Mouse (Mus musculus): ENCODE measurements at regions not wholly inside any gene's neighbourhood (a gene's known extent, or its start where the extent isn't known, plus 50 kb on each side); places are given as distances from the start of the nearest gene placed in this dataset.
"Not testable (repeated sequence)": the region's sequence is repeated elsewhere in the genome, so short reads cannot be mapped to it uniquely, and the experiment has no call there.

DNA sequence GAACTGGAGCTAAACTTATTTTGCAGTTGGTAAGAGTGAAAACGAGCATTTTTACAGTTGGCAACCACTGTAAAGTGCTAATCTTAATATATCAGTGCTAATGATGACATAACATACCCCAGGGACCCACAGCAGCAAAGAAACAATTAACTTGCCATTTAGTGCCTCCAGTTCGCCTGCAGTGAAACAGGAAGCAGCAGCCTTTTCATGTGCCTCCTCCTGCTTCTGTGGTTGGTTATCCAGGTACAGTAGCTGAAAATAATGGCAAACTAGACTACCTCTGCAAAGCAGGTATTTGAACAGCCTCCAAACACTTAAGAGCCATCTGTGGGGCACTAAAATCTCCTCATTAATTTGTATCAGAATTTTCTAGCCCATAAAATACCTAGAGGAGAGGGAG, 584.8 kb upstream of the Pfkp start:
- Histone ChIP-seq H3K27ac (ENCODE audit: low read length) (no peak overlapping the region), H3K9me3 (replicated peaks; ENCODE audit: control insufficient read depth, low read length) (no peaks in the 10 kb centered on the region), H3K4me2 (ENCODE audit: low read depth, low read length) (no peak overlapping the region), H3K4me3 (replicated peaks; ENCODE audit: low read length) (no peak overlapping the region), H3K27me3 (ENCODE audit: control insufficient read depth, insufficient read depth, low read length) (no peaks in the 10 kb centered on the region), H3K4me1 (ENCODE audit: control insufficient read depth, insufficient read depth, low read length) (no peaks in the 10 kb centered on the region), H3K36me3 (ENCODE audit: control insufficient read depth, insufficient read depth, low read length) (no peaks in the 10 kb centered on the region), H3K9ac (ENCODE audit: low read length) (no peak overlapping the region)
- no peak for ATAC-seq (ENCODE audit: insufficient read depth, low FRiP score)
- WGBS, result 42% methylated on average over 2 of the region's 2 CpGs

DNA sequence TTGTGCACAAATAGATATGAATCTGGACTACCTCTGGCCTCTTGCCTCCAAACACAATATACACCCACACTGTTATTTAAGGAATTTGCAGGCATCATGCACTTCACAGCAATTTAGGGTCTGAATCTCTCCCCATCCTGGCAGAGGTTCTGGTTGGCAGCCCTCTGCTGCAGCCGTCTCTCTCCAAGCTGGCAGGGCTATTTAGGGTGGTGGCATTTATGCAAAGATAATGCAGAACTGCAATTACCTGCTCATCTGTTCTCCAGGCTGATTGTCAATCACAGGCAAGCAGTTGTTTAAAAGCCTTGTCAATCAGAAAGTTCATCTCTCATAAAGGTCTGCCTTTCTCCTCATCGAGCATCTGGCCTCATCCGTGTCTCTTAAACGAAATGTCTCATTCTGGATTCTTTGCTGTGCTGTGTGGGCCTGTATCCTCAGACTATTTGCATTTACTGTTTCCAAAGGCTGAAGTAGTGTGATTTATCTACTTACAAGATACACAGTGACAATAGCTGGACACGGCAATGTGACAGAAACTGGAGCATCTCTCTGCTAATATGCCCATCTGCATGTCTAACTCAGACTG, 558.1 kb upstream of the Pfkp start:
- Histone ChIP-seq H3K4me2 (ENCODE audit: low read depth, low read length) (no peak overlapping the region), H3K4me3 (replicated peaks; ENCODE audit: low read length) (no peak overlapping the region), H3K4me1 (ENCODE audit: control insufficient read depth, insufficient read depth, low read length) (no peaks in the 10 kb centered on the region), H3K36me3 (ENCODE audit: control insufficient read depth, insufficient read depth, low read length) (no peaks in the 10 kb centered on the region), H3K27ac (ENCODE audit: low read length) (no peak overlapping the region), H3K9ac (ENCODE audit: low read length) (no peak overlapping the region), H3K27me3 (ENCODE audit: control insufficient read depth, insufficient read depth, low read length) (no peaks in the 10 kb centered on the region), H3K9me3 (replicated peaks; ENCODE audit: control insufficient read depth, low read length) (no peaks in the 10 kb centered on the region)
- 74% methylated on average over 5 of the region's 5 CpGs for WGBS
- ATAC-seq (ENCODE audit: insufficient read depth, low FRiP score), result no peak

- WGBS, result 34% methylated on average over 6 of the region's 6 CpGs
- Histone ChIP-seq H3K4me1 (ENCODE audit: control insufficient read depth, insufficient read depth, low read length) (no peaks in the 10 kb centered on the region), H3K9ac (ENCODE audit: low read length) (no peak overlapping the region), H3K27ac (ENCODE audit: low read length) (no peak overlapping the region), H3K27me3 (ENCODE audit: control insufficient read depth, insufficient read depth, low read length) (no peaks in the 10 kb centered on the region), H3K4me3 (replicated peaks; ENCODE audit: low read length) (no peak overlapping the region), H3K36me3 (ENCODE audit: control insufficient read depth, insufficient read depth, low read length) (no peaks in the 10 kb centered on the region), H3K9me3 (replicated peaks; ENCODE audit: control insufficient read depth, low read length) (no peaks in the 10 kb centered on the region), H3K4me2 (ENCODE audit: low read depth, low read length) (no peak overlapping the region)
- ATAC-seq (ENCODE audit: insufficient read depth, low FRiP score), result no peak
Observed at GRCm38 (mm10) chr13:7195990-7196389, 547.4 kb upstream of the Pfkp start.

DNA sequence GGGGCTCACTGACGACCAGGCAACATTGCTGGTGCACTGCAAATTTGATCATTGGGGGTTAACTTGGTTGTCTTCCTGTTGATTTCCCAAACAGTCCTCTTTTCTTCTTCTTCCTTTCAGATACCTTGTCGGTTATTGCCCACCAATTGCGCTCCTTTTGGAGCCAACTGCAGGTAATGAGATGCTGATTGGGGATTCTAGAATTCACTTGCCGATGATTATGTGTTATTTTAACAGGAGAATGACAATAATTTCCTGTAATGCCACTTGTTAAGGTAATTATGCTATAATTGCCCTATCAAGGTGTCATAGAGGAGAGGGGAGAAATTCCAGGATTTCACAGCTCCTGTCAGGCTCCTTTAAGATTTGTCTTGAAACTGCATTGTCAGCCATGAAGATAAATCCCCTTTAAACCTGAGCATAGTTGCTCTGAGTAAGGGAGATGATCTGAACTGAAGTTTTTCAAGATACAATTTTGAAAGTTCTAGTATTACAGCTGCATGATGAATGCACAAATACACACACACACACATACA, 533.7 kb upstream of the Pfkp start:
- no peak overlapping the region for H3K4me3 ChIP-seq (replicated peaks; ENCODE audit: low read length)
- no peak overlapping the region for H3K9ac ChIP-seq (ENCODE audit: low read length)
- H3K4me1 ChIP-seq (ENCODE audit: control insufficient read depth, insufficient read depth, low read length), result no peaks in the 10 kb centered on the region
- H3K27ac ChIP-seq (ENCODE audit: low read length), result no peak overlapping the region
- no peaks in the 10 kb centered on the region for H3K27me3 ChIP-seq (ENCODE audit: control insufficient read depth, insufficient read depth, low read length)
- H3K9me3 ChIP-seq (replicated peaks; ENCODE audit: control insufficient read depth, low read length), result no peaks in the 10 kb centered on the region
- H3K4me2 ChIP-seq (ENCODE audit: low read depth, low read length), result no peak overlapping the region
- no peaks in the 10 kb centered on the region for H3K36me3 ChIP-seq (ENCODE audit: control insufficient read depth, insufficient read depth, low read length)
- ATAC-seq (ENCODE audit: insufficient read depth, low FRiP score), result no peak
- 75% methylated on average over 4 of the region's 4 CpGs for WGBS

DNA sequence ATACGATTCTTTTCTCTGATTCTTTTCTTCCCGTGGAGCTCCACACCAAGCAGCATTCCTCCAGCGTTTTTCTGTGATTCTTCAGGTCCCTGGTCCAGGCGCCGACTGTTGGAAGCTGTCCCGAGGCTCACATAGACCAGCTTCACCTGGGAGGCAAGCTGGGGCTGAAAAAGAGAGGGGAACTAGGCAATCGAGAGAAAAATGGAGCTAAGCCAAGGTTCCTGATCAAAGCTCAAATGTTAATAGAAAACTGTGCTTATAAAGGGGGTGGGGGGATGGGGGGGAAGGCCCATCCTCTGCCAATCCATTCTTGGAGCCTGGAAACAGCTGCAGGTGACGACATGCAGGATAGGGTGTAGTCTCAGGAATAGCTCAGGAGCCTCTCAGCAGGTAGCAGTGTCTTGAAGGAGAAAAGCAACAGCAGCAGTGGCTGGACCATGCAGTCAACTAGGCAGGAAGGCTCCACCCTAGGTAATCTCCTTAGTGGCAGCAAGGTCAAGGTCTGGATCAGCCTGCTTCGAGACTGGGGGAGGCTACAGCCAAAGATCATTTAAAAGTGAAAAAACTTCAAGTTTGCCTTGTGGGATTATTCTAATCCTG, 527.1 kb upstream of the Pfkp start:
- H3K36me3 ChIP-seq (ENCODE audit: control insufficient read depth, insufficient read depth, low read length), result no peaks in the 10 kb centered on the region
- H3K27ac ChIP-seq (ENCODE audit: low read length), result no peak overlapping the region
- peaks cover 3% of the 10 kb centered on the region; the same call in 1 of the 2 replicates for H3K9me3 ChIP-seq (replicated peaks; ENCODE audit: control insufficient read depth, low read length)
- no peak overlapping the region for H3K4me2 ChIP-seq (ENCODE audit: low read depth, low read length)
- no peak for ATAC-seq (ENCODE audit: insufficient read depth, low FRiP score)
- no peak overlapping the region for H3K9ac ChIP-seq (ENCODE audit: low read length)
- 67% methylated on average over 9 of the region's 9 CpGs for WGBS
- H3K4me3 ChIP-seq (replicated peaks; ENCODE audit: low read length), result no peak overlapping the region
- no peaks in the 10 kb centered on the region for H3K27me3 ChIP-seq (ENCODE audit: control insufficient read depth, insufficient read depth, low read length)
- no peaks in the 10 kb centered on the region for H3K4me1 ChIP-seq (ENCODE audit: control insufficient read depth, insufficient read depth, low read length)

DNA sequence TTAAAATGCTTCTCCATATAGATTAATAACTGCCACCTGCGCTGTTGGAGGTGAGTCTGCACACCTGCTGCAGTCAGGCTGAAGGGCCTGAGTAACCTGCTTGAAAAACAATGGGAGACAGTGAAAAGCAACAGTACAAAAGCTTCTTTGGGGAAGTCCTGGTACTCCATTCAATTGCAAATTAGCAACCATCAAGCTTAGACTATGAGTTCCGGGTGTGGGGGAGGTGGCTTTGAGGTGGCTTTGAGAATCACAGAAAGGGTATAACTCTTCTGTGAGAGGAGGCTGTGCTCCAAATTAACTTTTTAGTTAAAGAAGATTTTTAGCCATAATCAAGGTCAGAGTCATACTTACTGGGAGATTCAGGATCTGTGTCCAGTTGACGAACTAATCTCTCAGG, 521.5 kb upstream of the Pfkp start:
- not testable (repeated sequence) for H3K4me1 ChIP-seq (ENCODE audit: control insufficient read depth, insufficient read depth, low read length); H3K36me3 ChIP-seq (ENCODE audit: control insufficient read depth, insufficient read depth, low read length); H3K9ac ChIP-seq (ENCODE audit: low read length); H3K9me3 ChIP-seq (replicated peaks; ENCODE audit: control insufficient read depth, low read length); H3K4me2 ChIP-seq (ENCODE audit: low read depth, low read length); H3K4me3 ChIP-seq (replicated peaks; ENCODE audit: low read length); ATAC-seq (ENCODE audit: insufficient read depth, low FRiP score); H3K27me3 ChIP-seq (ENCODE audit: control insufficient read depth, insufficient read depth, low read length); H3K27ac ChIP-seq (ENCODE audit: low read length)
- WGBS, result 93% methylated on average over 3 of the region's 3 CpGs

- Histone ChIP-seq H3K27ac (ENCODE audit: low read length) (no peak overlapping the region), H3K9me3 (replicated peaks; ENCODE audit: control insufficient read depth, low read length) (no peaks in the 10 kb centered on the region), H3K4me2 (ENCODE audit: low read depth, low read length) (no peak overlapping the region), H3K9ac (ENCODE audit: low read length) (no peak overlapping the region), H3K4me3 (replicated peaks; ENCODE audit: low read length) (no peak overlapping the region), H3K4me1 (ENCODE audit: control insufficient read depth, insufficient read depth, low read length) (no peaks in the 10 kb centered on the region), H3K36me3 (ENCODE audit: control insufficient read depth, insufficient read depth, low read length) (no peaks in the 10 kb centered on the region), H3K27me3 (ENCODE audit: control insufficient read depth, insufficient read depth, low read length) (no peaks in the 10 kb centered on the region)
- ATAC-seq (ENCODE audit: insufficient read depth, low FRiP score), result no peak
- WGBS, result 77% methylated on average over 4 of the region's 4 CpGs
Observed at GRCm38 (mm10) chr13:7146337-7146736, 497.8 kb upstream of the Pfkp start.

DNA sequence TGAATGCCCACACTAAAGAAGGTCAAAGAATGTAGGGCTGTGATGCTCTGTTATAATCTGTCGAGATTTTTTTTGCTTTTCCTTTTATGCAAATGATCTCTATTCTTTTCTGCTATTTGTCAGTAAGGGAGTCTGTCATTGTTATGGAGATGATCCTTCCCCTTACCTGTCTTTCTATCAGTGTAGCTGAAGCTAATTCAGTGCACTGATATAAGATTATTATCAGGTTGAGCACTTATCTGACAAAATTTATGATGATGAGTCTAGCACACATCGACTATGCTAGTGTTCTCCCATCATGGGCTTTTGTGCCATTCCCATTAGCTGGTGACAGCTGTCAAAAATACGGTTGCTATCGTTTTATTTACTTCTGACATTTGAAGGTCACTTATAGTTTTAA, 462.0 kb upstream of the Pfkp start:
- Histone ChIP-seq H3K9ac (ENCODE audit: low read length) (no peak overlapping the region), H3K36me3 (ENCODE audit: control insufficient read depth, insufficient read depth, low read length) (no peaks in the 10 kb centered on the region), H3K4me1 (ENCODE audit: control insufficient read depth, insufficient read depth, low read length) (no peaks in the 10 kb centered on the region), H3K4me2 (ENCODE audit: low read depth, low read length) (no peak overlapping the region), H3K27me3 (ENCODE audit: control insufficient read depth, insufficient read depth, low read length) (no peaks in the 10 kb centered on the region), H3K4me3 (replicated peaks; ENCODE audit: low read length) (no peak overlapping the region), H3K27ac (ENCODE audit: low read length) (no peak overlapping the region), H3K9me3 (replicated peaks; ENCODE audit: control insufficient read depth, low read length) (no peaks in the 10 kb centered on the region)
- 79% methylated on average over 4 of the region's 4 CpGs for WGBS
- ATAC-seq (ENCODE audit: insufficient read depth, low FRiP score), result no peak

DNA sequence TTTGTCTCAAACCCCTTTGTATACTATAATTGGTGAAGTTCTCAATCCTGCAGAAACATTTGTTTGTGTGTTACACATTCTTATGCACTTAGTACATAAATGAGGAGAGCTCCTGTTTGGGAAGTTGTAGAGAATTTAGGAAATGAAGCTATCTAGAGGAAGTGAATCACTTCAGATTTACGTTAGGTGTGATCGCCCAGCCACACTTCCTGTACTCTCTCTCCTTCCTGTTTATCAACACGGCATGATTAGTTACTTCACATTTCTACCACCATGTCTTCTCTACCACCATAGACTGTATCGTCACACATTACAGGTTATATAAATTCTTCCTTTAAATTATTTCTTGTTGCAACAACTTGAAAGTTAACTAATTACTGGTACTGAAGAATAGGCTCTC, 454.7 kb upstream of the Pfkp start:
- no peak for ATAC-seq (ENCODE audit: insufficient read depth, low FRiP score)
- Histone ChIP-seq H3K9me3 (replicated peaks; ENCODE audit: control insufficient read depth, low read length) (no peaks in the 10 kb centered on the region), H3K27ac (ENCODE audit: low read length) (no peak overlapping the region), H3K27me3 (ENCODE audit: control insufficient read depth, insufficient read depth, low read length) (no peaks in the 10 kb centered on the region), H3K9ac (ENCODE audit: low read length) (no peak overlapping the region), H3K4me2 (ENCODE audit: low read depth, low read length) (no peak overlapping the region), H3K4me3 (replicated peaks; ENCODE audit: low read length) (no peak overlapping the region), H3K36me3 (ENCODE audit: control insufficient read depth, insufficient read depth, low read length) (no peaks in the 10 kb centered on the region), H3K4me1 (ENCODE audit: control insufficient read depth, insufficient read depth, low read length) (no peaks in the 10 kb centered on the region)
- WGBS, result 71% methylated on average over 4 of the region's 4 CpGs

All from stomach, embryonic 16.5 days (tissue).